Comparison of ENCODE assay signal across 8 mouse cellular contexts in genomic region chr8:56294886-56295555, GRCm38 (mm10). TPM values are rescaled to one million over a fixed set of nuclear protein-coding genes. Genes with fewer than 3 reads are reported as not detected.
DNase-seq lines count a peak whose midpoint lies in the region; ATAC-seq and TF ChIP-seq lines count a peak whose summit lies in the region.

No protein-coding gene starts in this region.

- no peak for ATAC-seq in limb, embryonic 15.5 days (ENCODE audit: insufficient number of reproducible peaks, low FRiP score, low TSS enrichment, low read depth)
- ATAC-seq in stomach, embryonic 16.5 days (ENCODE audit: insufficient read depth, low FRiP score) = 0 out of 2 replicates have a peak, but pooled peaks have one; percentile 45

- H3K4me1 ChIP-seq in spleen, adult 2 months (ENCODE audit: control insufficient read depth, insufficient read depth, insufficient read length) = no peaks in the 10 kb centered on the region
- H3K4me1 ChIP-seq in limb, embryonic 15.5 days = peaks cover 12% of the 10 kb centered on the region; the same call in 1 of the 2 replicates
- H3K4me1 ChIP-seq in stomach, embryonic 16.5 days (ENCODE audit: control insufficient read depth, insufficient read depth, low read length) = peaks cover 8% of the 10 kb centered on the region

- DNase-seq in embryo, embryonic 11 days = peak; percentile 20
- DNase-seq in embryo, embryonic 9.5 days (ENCODE audit: extremely low spot score) = no peak
- DNase-seq in spleen, adult 2 months (ENCODE audit: low read depth in 1 of 2, low spot score in 2 of 2) = no peak
- no peak for DNase-seq in spleen, adult 18-20 months
- no peak for DNase-seq in cerebellum, adult 11-12 months
- DNase-seq in adrenal gland, postnatal 36 days = no peak

- 24% methylated on average over 14 of the region's 14 CpGs for WGBS in spleen, adult 2 months
- WGBS in limb, embryonic 15.5 days = 27% methylated on average over 14 of the region's 14 CpGs
- 15% methylated on average over 14 of the region's 14 CpGs for WGBS in stomach, embryonic 16.5 days

- H3K9me3 ChIP-seq in limb, embryonic 15.5 days = no peaks in the 10 kb centered on the region
- no peaks in the 10 kb centered on the region for H3K9me3 ChIP-seq in stomach, embryonic 16.5 days (replicated peaks; ENCODE audit: control insufficient read depth, low read length)

- 0 out of 2 replicates have a peak, but pooled peaks cover 2% of the 10 kb centered on the region for H3K27me3 ChIP-seq in spleen, adult 2 months (ENCODE audit: control insufficient read depth, insufficient read depth, low read length)
- H3K27me3 ChIP-seq in limb, embryonic 15.5 days = peaks cover 4% of the 10 kb centered on the region; the same call in 1 of the 2 replicates
- no peaks in the 10 kb centered on the region for H3K27me3 ChIP-seq in stomach, embryonic 16.5 days (ENCODE audit: control insufficient read depth, insufficient read depth, low read length)

- H3K27ac ChIP-seq in spleen, adult 2 months (ENCODE audit: insufficient read depth, low read length) = peak overlapping the region; percentile 61
- H3K27ac ChIP-seq in limb, embryonic 15.5 days = no peak overlapping the region
- peak overlapping the region; percentile 90 for H3K27ac ChIP-seq in stomach, embryonic 16.5 days (ENCODE audit: low read length)

- no peak for TF ChIP-seq POLR2A in spleen, adult 2 months (IDR thresholded peaks at IDR 0.05; ENCODE audit: low read depth, low read length)

- no peaks in the 10 kb centered on the region for H3K36me3 ChIP-seq in spleen, adult 2 months (ENCODE audit: control insufficient read depth, insufficient read depth, low read length)
- no peaks in the 10 kb centered on the region for H3K36me3 ChIP-seq in limb, embryonic 15.5 days
- no peaks in the 10 kb centered on the region for H3K36me3 ChIP-seq in stomach, embryonic 16.5 days (ENCODE audit: control insufficient read depth, insufficient read depth, low read length)

- H3K4me3 ChIP-seq in spleen, adult 2 months (ENCODE audit: extremely low read depth, insufficient read depth, insufficient read length) = peak overlapping the region; percentile 54; the same call in 1 of the 2 replicates
- H3K4me3 ChIP-seq in limb, embryonic 15.5 days = peak overlapping the region; percentile 57
- peak overlapping the region; percentile 78 for H3K4me3 ChIP-seq in stomach, embryonic 16.5 days (replicated peaks; ENCODE audit: low read length)

- peak overlapping the region; percentile 51; the same call in 1 of the 2 replicates for H3K9ac ChIP-seq in limb, embryonic 15.5 days
- peak overlapping the region; percentile 90 for H3K9ac ChIP-seq in stomach, embryonic 16.5 days (ENCODE audit: low read length)

- TF ChIP-seq CTCF in spleen, adult 2 months (IDR thresholded peaks at IDR 0.05; ENCODE audit: extremely low read depth, insufficient read depth, insufficient read length, insufficient replicate concordance) = no peak

- peak overlapping the region; percentile 89 for H3K4me2 ChIP-seq in limb, embryonic 15.5 days
- H3K4me2 ChIP-seq in stomach, embryonic 16.5 days (ENCODE audit: low read depth, low read length) = peak overlapping the region; percentile 79

RNA-seq across cellular contexts. Expression of gene Hpgd, which starts 0.6 kb away (rescaled TPM):
- 12.8 and 17.6 TPM in 2 replicates for polyA plus RNA-seq in spleen, adult 2 months (2012; rRNA removed)
- polyA plus RNA-seq in limb, embryonic 15.5 days (2015; fragmentation: Nextera tagmentation; extraction: Ambion mirVana) = 27.1 and 28.3 TPM in 2 replicates
- polyA plus RNA-seq in stomach, embryonic 16.5 days (2015; fragmentation: Nextera tagmentation; extraction: Ambion mirVana) = 85.5 and 91.9 TPM in 2 replicates
- total RNA-seq in adrenal gland, postnatal 36 days (2021) = 1 to 10 TPM; 6.0 to 7.1 TPM
